Mouse (Mus musculus) hindbrain, embryonic 11.5 days (tissue): ENCODE results near the gene Snx9. TPM values are rescaled to one million over a fixed set of nuclear protein-coding genes. Genes with fewer than 3 reads are reported as not detected.

Source experiments
- ATAC-seq: fragments of 200-750 bp; cut with Nextera tagmentation; 2 replicates; pipeline ENCODE4 v1.8.0; 2017; ENCODE audit warnings: mild to moderate bottlenecking, moderate TSS enrichment, moderate library complexity; ENCODE audit not compliant: low FRiP score
- DNase-seq: peaks from one replicate; pipeline ENCODE4 v3.0.0-alpha.2; 2015; ENCODE audit warnings: low spot score
- H3K27ac ChIP-seq: fragments of 300-500 bp; sonication (generic); 2 replicates; pipeline ENCODE4 v1.5.1; 2014; ENCODE audit warnings: mild to moderate bottlenecking, low read depth, low read length
- H3K27me3 ChIP-seq: fragments of 300-500 bp; sonication (generic); 2 replicates; pipeline ENCODE4 v1.6.1; 2014; ENCODE audit warnings: mild to moderate bottlenecking, low read length, moderate library complexity, mixed read lengths; ENCODE audit not compliant: control insufficient read depth, insufficient read depth
- H3K36me3 ChIP-seq: fragments of 300-500 bp; sonication (generic); 2 replicates; pipeline ENCODE4 v1.6.1; 2014; ENCODE audit warnings: mild to moderate bottlenecking, low read length, moderate library complexity, mixed read lengths; ENCODE audit not compliant: control insufficient read depth, insufficient read depth
- H3K4me1 ChIP-seq: fragments of 300-500 bp; sonication (generic); replicated peaks from 2 replicates; pipeline ENCODE4 v1.6.1; 2014; ENCODE audit warnings: low read length, mixed read lengths; ENCODE audit not compliant: control insufficient read depth, insufficient read depth
- H3K4me2 ChIP-seq: fragments of 300-500 bp; sonication (generic); replicated peaks from 2 replicates; pipeline ENCODE4 v1.6.1; 2014; ENCODE audit warnings: mild to moderate bottlenecking, low read depth, low read length
- H3K4me3 ChIP-seq: fragments of 300-500 bp; sonication (generic); 2 replicates; pipeline ENCODE4 v1.5.1; 2014; ENCODE audit warnings: low read depth, low read length
- H3K9ac ChIP-seq: fragments of 300-500 bp; sonication (generic); 2 replicates; pipeline ENCODE4 v1.6.1; 2014; ENCODE audit warnings: low read depth, low read length
- H3K9me3 ChIP-seq: fragments of 300-500 bp; sonication (generic); 2 replicates; pipeline ENCODE4 v1.6.1; 2016; ENCODE audit warnings: low read length; ENCODE audit not compliant: control insufficient read depth
- WGBS: fragments of 180-500 bp; shearing (Covaris S2); extraction: QIAGEN DNeasy Blood & Tissue Kit; methylation state at CpG from one replicate; pipeline ENCODE4 v1.1.7; 2014; 5-methylcytosine and 5-hydroxymethylcytosine counted together
- polyA plus RNA-seq: library from polyadenylated mRNA; unstranded; fragments of >200 nt; fragmentation: Nextera tagmentation; extraction: Ambion mirVana; gene quantifications from 2 replicates; pipeline ENCODE4 v1.2.1, GENCODE M21; 2014

Snx9 gene
- polyA plus RNA-seq, 1 experiment from 2014 or later, result 22.5 TPM

GRCm38 (mm10) chr17:5858209-5858608 lies 17.1 kb downstream of the Snx9 start:
- no peaks in the 10 kb centered on the region for H3K4me1 ChIP-seq
- 57% methylated on average over 8 of the region's 8 CpGs for WGBS
- DNase-seq, result no peak
- no peak overlapping the region for H3K4me3 ChIP-seq
- H3K27ac ChIP-seq, result no peak overlapping the region
- no peaks in the 10 kb centered on the region for H3K27me3 ChIP-seq
- H3K36me3 ChIP-seq, result no peaks in the 10 kb centered on the region
- H3K4me2 ChIP-seq, result no peak overlapping the region
- no peaks in the 10 kb centered on the region for H3K9me3 ChIP-seq
- no peak overlapping the region for H3K9ac ChIP-seq
- ATAC-seq, result no peak

- no peaks in the 10 kb centered on the region for H3K4me1 ChIP-seq
- H3K9me3 ChIP-seq, result no peaks in the 10 kb centered on the region
- H3K36me3 ChIP-seq, result no peaks in the 10 kb centered on the region
- ATAC-seq (no peak), DNase-seq (no peak)
- 17% methylated on average over 6 of the region's 6 CpGs for WGBS
- no peak overlapping the region for H3K9ac ChIP-seq
- no peaks in the 10 kb centered on the region for H3K27me3 ChIP-seq
- H3K4me3 ChIP-seq, result no peak overlapping the region
- no peak overlapping the region for H3K4me2 ChIP-seq
- H3K27ac ChIP-seq, result no peak overlapping the region
These were observed 21.2 kb downstream of the Snx9 start for GRCm38 (mm10) chr17:5862285-5862684.

DNA sequence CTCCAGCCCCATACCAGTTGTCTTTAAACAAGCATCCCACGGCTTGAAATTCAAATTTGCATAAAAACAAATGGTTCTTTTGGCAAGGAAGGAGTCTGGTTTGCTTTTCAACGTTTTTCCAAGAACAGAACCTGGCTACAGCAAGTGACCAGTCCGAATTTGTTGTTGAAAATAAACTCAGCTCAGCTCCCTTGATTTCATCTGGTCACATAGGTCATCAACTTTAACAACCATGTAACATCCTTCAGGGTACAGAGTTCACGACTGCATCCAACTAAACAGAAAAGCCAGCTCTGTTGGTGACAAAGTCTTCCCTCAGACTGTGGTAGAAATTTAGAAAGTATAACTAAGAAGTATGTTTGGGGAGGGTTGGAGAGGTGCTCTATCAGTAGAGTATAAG lies 21.7 kb downstream of the Snx9 start:
- no peaks in the 10 kb centered on the region for H3K9me3 ChIP-seq
- no peak for DNase-seq
- no peak overlapping the region for H3K4me2 ChIP-seq
- 36% methylated on average over 4 of the region's 4 CpGs for WGBS
- no peaks in the 10 kb centered on the region for H3K27me3 ChIP-seq
- no peaks in the 10 kb centered on the region for H3K36me3 ChIP-seq
- no peak for ATAC-seq
- no peak overlapping the region for H3K27ac ChIP-seq
- H3K4me1 ChIP-seq, result no peaks in the 10 kb centered on the region
- H3K4me3 ChIP-seq, result no peak overlapping the region
- H3K9ac ChIP-seq, result no peak overlapping the region

DNA sequence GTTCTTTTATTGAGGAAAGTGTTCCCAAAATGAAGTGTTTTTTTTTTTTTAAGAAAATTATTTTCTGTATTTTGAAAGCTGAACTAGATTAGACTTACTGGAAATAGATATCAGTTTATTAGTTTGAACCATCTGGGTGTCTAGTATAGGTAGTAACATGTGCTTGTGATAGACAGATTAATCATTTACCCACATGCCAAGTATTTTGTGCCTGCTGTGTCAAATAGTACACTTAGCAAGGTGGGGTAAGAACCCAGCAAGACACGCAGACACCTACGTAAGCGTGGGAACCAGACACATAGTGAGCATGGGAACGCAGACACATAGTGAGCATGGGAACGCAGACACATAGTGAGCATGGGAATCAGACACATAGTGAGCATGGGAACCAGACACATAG lies 22.6 kb downstream of the Snx9 start:
- WGBS, result 96% methylated on average over 5 of the region's 5 CpGs
- Histone ChIP-seq H3K36me3 (no peaks in the 10 kb centered on the region), H3K4me2 (no peak overlapping the region), H3K9ac (no peak overlapping the region), H3K27me3 (no peaks in the 10 kb centered on the region), H3K27ac (no peak overlapping the region), H3K9me3 (no peaks in the 10 kb centered on the region), H3K4me3 (no peak overlapping the region), H3K4me1 (no peaks in the 10 kb centered on the region)
- ATAC-seq (no peak), DNase-seq (no peak)

GRCm38 (mm10) chr17:5867456-5867855 lies 26.3 kb downstream of the Snx9 start:
- Histone ChIP-seq H3K27me3 (no peaks in the 10 kb centered on the region), H3K4me3 (no peak overlapping the region), H3K36me3 (no peaks in the 10 kb centered on the region), H3K27ac (no peak overlapping the region), H3K4me1 (no peaks in the 10 kb centered on the region), H3K9ac (no peak overlapping the region), H3K9me3 (no peaks in the 10 kb centered on the region), H3K4me2 (no peak overlapping the region)
- 84% methylated on average over 6 of the region's 6 CpGs for WGBS
- DNase-seq, result no peak
- no peak for ATAC-seq

- no peaks in the 10 kb centered on the region for H3K36me3 ChIP-seq
- H3K9ac ChIP-seq, result no peak overlapping the region
- H3K27me3 ChIP-seq, result no peaks in the 10 kb centered on the region
- ATAC-seq, result no peak
- no peak overlapping the region for H3K4me3 ChIP-seq
- H3K27ac ChIP-seq, result no peak overlapping the region
- no peak for DNase-seq
- WGBS, result 89% methylated on average over 7 of the region's 7 CpGs
- H3K4me2 ChIP-seq, result no peak overlapping the region
- H3K4me1 ChIP-seq, result no peaks in the 10 kb centered on the region
- no peaks in the 10 kb centered on the region for H3K9me3 ChIP-seq
These were observed 27.3 kb downstream of the Snx9 start for GRCm38 (mm10) chr17:5868319-5869031.

DNA sequence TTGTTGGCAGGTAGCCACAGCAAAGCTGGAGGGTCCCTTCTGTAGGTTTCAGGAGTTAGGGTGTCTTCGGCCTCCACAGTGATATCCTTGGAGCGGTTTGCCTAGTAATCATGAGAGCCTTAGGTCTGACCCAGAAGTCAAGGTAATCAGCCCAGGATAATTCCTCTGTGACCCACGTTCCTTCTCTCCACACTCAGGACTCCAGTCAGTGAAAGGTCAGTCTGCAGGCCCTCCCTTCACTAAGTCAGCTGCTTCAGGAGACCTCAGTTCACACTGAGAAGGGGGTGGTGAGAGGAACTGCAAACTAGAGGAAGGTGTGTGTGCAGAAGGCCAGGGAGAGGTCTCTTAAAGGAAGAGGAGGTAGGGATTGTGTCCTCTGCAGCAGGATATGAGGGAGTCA lies 28.3 kb downstream of the Snx9 start:
- WGBS, result 81% methylated on average over 3 of the region's 3 CpGs
- no peak for DNase-seq

DNA sequence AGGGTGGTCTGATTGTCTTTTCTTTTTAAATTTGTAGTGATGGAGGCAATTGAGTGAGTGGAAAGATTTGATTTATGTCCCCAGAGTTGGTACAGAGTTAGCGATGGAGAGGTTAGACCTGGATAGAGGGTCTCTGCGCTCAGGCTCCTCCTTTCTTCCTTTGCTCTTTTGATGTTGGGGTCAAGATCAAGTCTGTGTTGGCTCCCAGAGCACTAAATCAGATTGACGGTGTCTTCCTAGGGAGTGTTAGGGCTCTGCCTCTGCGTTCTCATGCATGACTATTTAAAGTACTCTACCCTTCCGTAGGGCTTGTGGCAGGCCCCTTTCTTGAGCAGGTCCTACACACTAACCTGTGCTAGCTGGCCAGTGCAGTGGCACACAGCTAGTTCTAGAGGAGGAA lies 28.9 kb downstream of the Snx9 start:
- no peak overlapping the region for H3K4me2 ChIP-seq
- H3K27me3 ChIP-seq, result no peaks in the 10 kb centered on the region
- no peak overlapping the region for H3K27ac ChIP-seq
- WGBS, result 78% methylated on average over 5 of the region's 5 CpGs
- ATAC-seq (no peak), DNase-seq (no peak)
- H3K4me1 ChIP-seq, result no peaks in the 10 kb centered on the region
- H3K9me3 ChIP-seq, result no peaks in the 10 kb centered on the region
- no peak overlapping the region for H3K4me3 ChIP-seq
- no peak overlapping the region for H3K9ac ChIP-seq
- H3K36me3 ChIP-seq, result no peaks in the 10 kb centered on the region

More for the DNA sequence above, 28.3 kb downstream of the Snx9 start:
- Histone ChIP-seq H3K27ac (no peak overlapping the region), H3K4me2 (no peak overlapping the region), H3K27me3 (no peaks in the 10 kb centered on the region), H3K9ac (no peak overlapping the region), H3K9me3 (no peaks in the 10 kb centered on the region), H3K36me3 (no peaks in the 10 kb centered on the region), H3K4me1 (no peaks in the 10 kb centered on the region), H3K4me3 (no peak overlapping the region)
- ATAC-seq, result no peak

- ATAC-seq, result no peak
- H3K4me1 ChIP-seq, result no peaks in the 10 kb centered on the region
- H3K27ac ChIP-seq, result no peak overlapping the region
- no peak overlapping the region for H3K4me3 ChIP-seq
- no peak overlapping the region for H3K9ac ChIP-seq
- WGBS, result 95% methylated on average over 11 of the region's 11 CpGs
- no peaks in the 10 kb centered on the region for H3K27me3 ChIP-seq
- H3K36me3 ChIP-seq, result no peaks in the 10 kb centered on the region
- H3K4me2 ChIP-seq, result no peak overlapping the region
- DNase-seq, result no peak
- no peaks in the 10 kb centered on the region for H3K9me3 ChIP-seq
These were observed 29.6 kb downstream of the Snx9 start for GRCm38 (mm10) chr17:5870696-5871095.
